Mouse (Mus musculus): ENCODE results near the gene Syce2.

GRCm38 (mm10) chr8:84907037-84907436 lies 35.1 kb downstream of the Syce2 start:
- no peak for TF ChIP-seq CTCF (IDR thresholded peaks at IDR 0.05; ENCODE audit: insufficient read depth, low read length)
- no peak for TF ChIP-seq POLR2A (IDR thresholded peaks at IDR 0.05; ENCODE audit: borderline replicate concordance, extremely low read depth, low read depth, low read length)

All from lung, adult 2 months (tissue).